Mouse (Mus musculus): ENCODE measurements around the gene Rgs7bp. TPM values are rescaled to one million over a fixed set of nuclear protein-coding genes. Genes with fewer than 3 reads are reported as not detected.
A peak's percentile ranks its signal among the peaks of the same experiment; 100 is the strongest.

Rgs7bp gene
- polyA plus RNA-seq, 1 experiment = 0.72 TPM

GRCm38 (mm10) chr13:104982781-104983353, 71.9 kb downstream of the Rgs7bp start:
- TF ChIP-seq POLR2A (IDR thresholded peaks at IDR 0.05; ENCODE audit: low read depth, low read length) (no peak), CTCF (IDR thresholded peaks at IDR 0.05; ENCODE audit: borderline replicate concordance, insufficient read depth, low read length) (no peak)
- no peak overlapping the region for H3K27ac ChIP-seq (ENCODE audit: insufficient read depth, low read length)
- H3K4me1 ChIP-seq (ENCODE audit: control insufficient read depth, insufficient read depth, low read length) = no peaks in the 10 kb centered on the region
- H3K4me3 ChIP-seq (ENCODE audit: insufficient read depth, low read length) = no peak overlapping the region

GRCm38 (mm10) chr13:104978176-104978575, 76.6 kb downstream of the Rgs7bp start:
- H3K4me1 ChIP-seq (ENCODE audit: control insufficient read depth, insufficient read depth, low read length) = no peaks in the 10 kb centered on the region
- no peak overlapping the region for H3K4me3 ChIP-seq (ENCODE audit: insufficient read depth, low read length)
- no peak overlapping the region for H3K27ac ChIP-seq (ENCODE audit: insufficient read depth, low read length)
- TF ChIP-seq CTCF (IDR thresholded peaks at IDR 0.05; ENCODE audit: borderline replicate concordance, insufficient read depth, low read length) = no peak
- no peak for TF ChIP-seq POLR2A (IDR thresholded peaks at IDR 0.05; ENCODE audit: low read depth, low read length)

- no peak overlapping the region for H3K4me3 ChIP-seq (ENCODE audit: insufficient read depth, low read length)
- no peaks in the 10 kb centered on the region for H3K4me1 ChIP-seq (ENCODE audit: control insufficient read depth, insufficient read depth, low read length)
- TF ChIP-seq POLR2A (IDR thresholded peaks at IDR 0.05; ENCODE audit: low read depth, low read length) (no peak), CTCF (IDR thresholded peaks at IDR 0.05; ENCODE audit: borderline replicate concordance, insufficient read depth, low read length) (no peak)
- no peak overlapping the region for H3K27ac ChIP-seq (ENCODE audit: insufficient read depth, low read length)
Observed at GRCm38 (mm10) chr13:104967486-104967885, 87.2 kb downstream of the Rgs7bp start.

GRCm38 (mm10) chr13:104963716-104964115, 91.0 kb downstream of the Rgs7bp start:
- TF ChIP-seq CTCF (IDR thresholded peaks at IDR 0.05; ENCODE audit: borderline replicate concordance, insufficient read depth, low read length) (no peak), POLR2A (IDR thresholded peaks at IDR 0.05; ENCODE audit: low read depth, low read length) (no peak)
- no peak overlapping the region for H3K4me3 ChIP-seq (ENCODE audit: insufficient read depth, low read length)
- H3K27ac ChIP-seq (ENCODE audit: insufficient read depth, low read length) = no peak overlapping the region
- H3K4me1 ChIP-seq (ENCODE audit: control insufficient read depth, insufficient read depth, low read length) = no peaks in the 10 kb centered on the region; the same call in 1 of the 2 replicates

- no peak overlapping the region for H3K27ac ChIP-seq (ENCODE audit: insufficient read depth, low read length)
- no peak for TF ChIP-seq CTCF (IDR thresholded peaks at IDR 0.05; ENCODE audit: borderline replicate concordance, insufficient read depth, low read length)
- TF ChIP-seq POLR2A (IDR thresholded peaks at IDR 0.05; ENCODE audit: low read depth, low read length) = no peak
Observed at GRCm38 (mm10) chr13:104962716-104963411, 91.9 kb downstream of the Rgs7bp start.

GRCm38 (mm10) chr13:104962166-104962565, 92.6 kb downstream of the Rgs7bp start:
- TF ChIP-seq CTCF (IDR thresholded peaks at IDR 0.05; ENCODE audit: borderline replicate concordance, insufficient read depth, low read length) = no peak
- H3K27ac ChIP-seq (ENCODE audit: insufficient read depth, low read length) = no peak overlapping the region
- H3K4me1 ChIP-seq (ENCODE audit: control insufficient read depth, insufficient read depth, low read length) = no peaks in the 10 kb centered on the region; the same call in 1 of the 2 replicates
- no peak overlapping the region for H3K4me3 ChIP-seq (ENCODE audit: insufficient read depth, low read length)

More at GRCm38 (mm10) chr13:104962716-104963411, 91.9 kb downstream of the Rgs7bp start:
- Histone ChIP-seq H3K4me3 (ENCODE audit: insufficient read depth, low read length) (no peak overlapping the region), H3K4me1 (ENCODE audit: control insufficient read depth, insufficient read depth, low read length) (no peaks in the 10 kb centered on the region; the same call in 1 of the 2 replicates)

GRCm38 (mm10) chr13:104960951-104961715, 93.6 kb downstream of the Rgs7bp start:
- no peak overlapping the region for H3K4me3 ChIP-seq (ENCODE audit: insufficient read depth, low read length)
- no peak overlapping the region for H3K27ac ChIP-seq (ENCODE audit: insufficient read depth, low read length)
- no peak for TF ChIP-seq CTCF (IDR thresholded peaks at IDR 0.05; ENCODE audit: borderline replicate concordance, insufficient read depth, low read length)
- no peaks in the 10 kb centered on the region; the same call in 1 of the 2 replicates for H3K4me1 ChIP-seq (ENCODE audit: control insufficient read depth, insufficient read depth, low read length)

- no peak overlapping the region for H3K4me3 ChIP-seq (ENCODE audit: insufficient read depth, low read length)
- no peak for TF ChIP-seq CTCF (IDR thresholded peaks at IDR 0.05; ENCODE audit: borderline replicate concordance, insufficient read depth, low read length)
- TF ChIP-seq POLR2A (IDR thresholded peaks at IDR 0.05; ENCODE audit: low read depth, low read length) = no peak
- no peaks in the 10 kb centered on the region; the same call in 1 of the 2 replicates for H3K4me1 ChIP-seq (ENCODE audit: control insufficient read depth, insufficient read depth, low read length)
- H3K27ac ChIP-seq (ENCODE audit: insufficient read depth, low read length) = no peak overlapping the region
Observed at GRCm38 (mm10) chr13:104960206-104960928, 94.4 kb downstream of the Rgs7bp start.

- H3K4me3 ChIP-seq (ENCODE audit: insufficient read depth, low read length) = no peak overlapping the region
- 0 out of 2 replicates have a peak overlapping the region, but pooled peaks have one; percentile 24 for H3K27ac ChIP-seq (ENCODE audit: insufficient read depth, low read length)
- no peaks in the 10 kb centered on the region; the same call in 1 of the 2 replicates for H3K4me1 ChIP-seq (ENCODE audit: control insufficient read depth, insufficient read depth, low read length)
- TF ChIP-seq POLR2A (IDR thresholded peaks at IDR 0.05; ENCODE audit: low read depth, low read length) (no peak), CTCF (IDR thresholded peaks at IDR 0.05; ENCODE audit: borderline replicate concordance, insufficient read depth, low read length) (no peak)
Observed at GRCm38 (mm10) chr13:104959733-104960132, 95.0 kb downstream of the Rgs7bp start.

Measured in embryonic fibroblast, embryonic 13.5 days (primary cell).